Mouse (Mus musculus): ENCODE measurements around the gene Frmpd3. TPM values are rescaled to one million over a fixed set of nuclear protein-coding genes. Genes with fewer than 3 reads are reported as not detected.
"Not testable (repeated sequence)": the region's sequence is repeated elsewhere in the genome, so short reads cannot be mapped to it uniquely, and the experiment has no call there.

The Frmpd3 gene
- polyA plus RNA-seq (2015; fragmentation: Nextera tagmentation; extraction: Ambion mirVana): 0.10 TPM in 1 of 2 replicates, not detected in the other

GRCm38 (mm10) chrX:140341656-140342392 is at the start of gene Frmpd3:
TSS of gene Frmpd3 (plus strand) at chrX:140342263.
- Histone ChIP-seq H3K27ac (no peak within 1 kb of the TSS), H3K4me2 (peak within 1 kb of the TSS; percentile 69), H3K4me1 (no peaks in the 10 kb centered on the region), H3K4me3 (replicated peaks) (peak within 1 kb of the TSS; percentile 36), H3K9me3 (no peaks in the 10 kb centered on the region), H3K36me3 (no peaks in the 10 kb centered on the region), H3K9ac (no peak within 1 kb of the TSS), H3K27me3 (replicated peaks) (peaks cover 24% of the 10 kb centered on the region)
- 15% methylated on average over 22 of the region's 24 CpGs for WGBS
- ATAC-seq (ENCODE audit: insufficient read depth, low FRiP score, low read depth): peak; percentile 35; the same call in 1 of the 2 replicates

- Histone ChIP-seq H3K36me3 (no peaks in the 10 kb centered on the region), H3K4me3 (replicated peaks) (no peak overlapping the region), H3K4me2 (no peak overlapping the region), H3K27ac (no peak overlapping the region), H3K9me3 (no peaks in the 10 kb centered on the region), H3K9ac (no peak overlapping the region), H3K4me1 (no peaks in the 10 kb centered on the region), H3K27me3 (replicated peaks) (peaks cover 6% of the 10 kb centered on the region; the same call in 1 of the 2 replicates)
- WGBS: 49% methylated on average over 4 of the region's 4 CpGs
- no peak for ATAC-seq (ENCODE audit: insufficient read depth, low FRiP score, low read depth)
These were observed 38.3 kb upstream of the Frmpd3 start for GRCm38 (mm10) chrX:140303731-140304130.

- peaks cover 6% of the 10 kb centered on the region; the same call in 1 of the 2 replicates for H3K27me3 ChIP-seq (replicated peaks)
- no peak for ATAC-seq (ENCODE audit: insufficient read depth, low FRiP score, low read depth)
- H3K4me1 ChIP-seq: no peaks in the 10 kb centered on the region
- 60% methylated on average over 7 of the region's 7 CpGs for whole genome bisulfite sequencing
- no peak overlapping the region for H3K4me2 ChIP-seq
- H3K36me3 ChIP-seq: no peaks in the 10 kb centered on the region
- H3K27ac ChIP-seq: no peak overlapping the region
- no peak overlapping the region for H3K4me3 ChIP-seq (replicated peaks)
- no peak overlapping the region for H3K9ac ChIP-seq
- no peaks in the 10 kb centered on the region for H3K9me3 ChIP-seq
These were observed 36.4 kb upstream of the Frmpd3 start for GRCm38 (mm10) chrX:140305652-140306051.

- no peaks in the 10 kb centered on the region for H3K4me1 ChIP-seq
- H3K4me2 ChIP-seq: no peak overlapping the region
- no peak overlapping the region for H3K4me3 ChIP-seq (replicated peaks)
- no peak for ATAC-seq (ENCODE audit: insufficient read depth, low FRiP score, low read depth)
- no peak overlapping the region for H3K27ac ChIP-seq
- no peaks in the 10 kb centered on the region for H3K9me3 ChIP-seq
- 67% methylated on average over 4 of the region's 4 CpGs for whole genome bisulfite sequencing
- H3K9ac ChIP-seq: no peak overlapping the region
- no peaks in the 10 kb centered on the region for H3K27me3 ChIP-seq (replicated peaks)
- H3K36me3 ChIP-seq: no peaks in the 10 kb centered on the region
These were observed 24.1 kb upstream of the Frmpd3 start for GRCm38 (mm10) chrX:140317931-140318330.

GRCm38 (mm10) chrX:140319131-140319530 is 22.9 kb upstream of the Frmpd3 start:
- no peaks in the 10 kb centered on the region for H3K9me3 ChIP-seq
- H3K4me1 ChIP-seq: no peaks in the 10 kb centered on the region
- no peak overlapping the region for H3K4me2 ChIP-seq
- no peaks in the 10 kb centered on the region for H3K27me3 ChIP-seq (replicated peaks)
- H3K4me3 ChIP-seq (replicated peaks): no peak overlapping the region
- WGBS: 88% methylated on average over 6 of the region's 6 CpGs
- no peak overlapping the region for H3K27ac ChIP-seq
- ATAC-seq (ENCODE audit: insufficient read depth, low FRiP score, low read depth): no peak
- no peaks in the 10 kb centered on the region for H3K36me3 ChIP-seq
- no peak overlapping the region for H3K9ac ChIP-seq

- H3K4me1 ChIP-seq; H3K9me3 ChIP-seq; H3K4me2 ChIP-seq; ATAC-seq (ENCODE audit: insufficient read depth, low FRiP score, low read depth); H3K4me3 ChIP-seq (replicated peaks); H3K9ac ChIP-seq; H3K27me3 ChIP-seq (replicated peaks); H3K27ac ChIP-seq; H3K36me3 ChIP-seq: not testable (repeated sequence)
- WGBS: 86% methylated on average over 1 of the region's 1 CpGs
These were observed 21.4 kb upstream of the Frmpd3 start for GRCm38 (mm10) chrX:140320671-140321070.

- peak overlapping the region; percentile 36 for H3K4me3 ChIP-seq (replicated peaks)
- WGBS: 28% methylated on average over 24 of the region's 25 CpGs
- peak overlapping the region; percentile 69 for H3K4me2 ChIP-seq
- no peak for ATAC-seq (ENCODE audit: insufficient read depth, low FRiP score, low read depth)
- no peaks in the 10 kb centered on the region for H3K4me1 ChIP-seq
- no peaks in the 10 kb centered on the region for H3K9me3 ChIP-seq
- H3K27ac ChIP-seq: no peak overlapping the region
- H3K27me3 ChIP-seq (replicated peaks): peaks cover 27% of the 10 kb centered on the region
- no peaks in the 10 kb centered on the region for H3K36me3 ChIP-seq
- H3K9ac ChIP-seq: no peak overlapping the region
These were observed 515 bp downstream of the Frmpd3 start for GRCm38 (mm10) chrX:140342393-140343163.

- Histone ChIP-seq H3K4me3 (replicated peaks) (no peak overlapping the region), H3K27ac (no peak overlapping the region), H3K4me2 (no peak overlapping the region), H3K9ac (no peak overlapping the region), H3K36me3 (no peaks in the 10 kb centered on the region), H3K9me3 (no peaks in the 10 kb centered on the region), H3K27me3 (replicated peaks) (no peaks in the 10 kb centered on the region; the same call in 1 of the 2 replicates), H3K4me1 (no peaks in the 10 kb centered on the region)
- ATAC-seq (ENCODE audit: insufficient read depth, low FRiP score, low read depth): no peak
- 30% methylated on average over 4 of the region's 4 CpGs for WGBS
These were observed 33.6 kb downstream of the Frmpd3 start for GRCm38 (mm10) chrX:140375628-140376027.

GRCm38 (mm10) chrX:140399986-140400385 is 57.9 kb downstream of the Frmpd3 start:
- H3K9ac ChIP-seq: no peak overlapping the region
- H3K9me3 ChIP-seq: no peaks in the 10 kb centered on the region
- no peaks in the 10 kb centered on the region for H3K36me3 ChIP-seq
- H3K4me2 ChIP-seq: no peak overlapping the region
- H3K27me3 ChIP-seq (replicated peaks): 0 out of 2 replicates have a peak, but pooled peaks cover 3% of the 10 kb centered on the region
- no peak overlapping the region for H3K27ac ChIP-seq
- H3K4me3 ChIP-seq (replicated peaks): no peak overlapping the region
- no peak for ATAC-seq (ENCODE audit: insufficient read depth, low FRiP score, low read depth)
- H3K4me1 ChIP-seq: no peaks in the 10 kb centered on the region
- WGBS: 60% methylated on average over 3 of the region's 3 CpGs

- Histone ChIP-seq H3K9me3 (no peaks in the 10 kb centered on the region), H3K27me3 (replicated peaks) (0 out of 2 replicates have a peak, but pooled peaks cover 3% of the 10 kb centered on the region)
- no peak for ATAC-seq (ENCODE audit: insufficient read depth, low FRiP score, low read depth)
These were observed 60.8 kb downstream of the Frmpd3 start for GRCm38 (mm10) chrX:140402904-140403303.

GRCm38 (mm10) chrX:140406079-140406478 is 64.0 kb downstream of the Frmpd3 start:
- Histone ChIP-seq H3K36me3 (no peaks in the 10 kb centered on the region), H3K4me2 (no peak overlapping the region), H3K9ac (no peak overlapping the region), H3K4me3 (replicated peaks) (no peak overlapping the region), H3K4me1 (no peaks in the 10 kb centered on the region), H3K9me3 (no peaks in the 10 kb centered on the region), H3K27me3 (replicated peaks) (no peaks in the 10 kb centered on the region), H3K27ac (no peak overlapping the region)
- ATAC-seq (ENCODE audit: insufficient read depth, low FRiP score, low read depth): peak; percentile 63; the same call in 1 of the 2 replicates
- WGBS: 32% methylated on average over 3 of the region's 4 CpGs

More at GRCm38 (mm10) chrX:140402904-140403303, 60.8 kb downstream of the Frmpd3 start:
- no peaks in the 10 kb centered on the region for H3K36me3 ChIP-seq
- no peaks in the 10 kb centered on the region for H3K4me1 ChIP-seq
- no peak overlapping the region for H3K27ac ChIP-seq
- no peak overlapping the region for H3K9ac ChIP-seq
- no peak overlapping the region for H3K4me2 ChIP-seq
- WGBS: 54% methylated on average over 4 of the region's 4 CpGs
- no peak overlapping the region for H3K4me3 ChIP-seq (replicated peaks)

- H3K9me3 ChIP-seq: no peaks in the 10 kb centered on the region
- H3K27ac ChIP-seq: no peak overlapping the region
- 0 out of 2 replicates have a peak, but pooled peaks have one; percentile 56 for ATAC-seq (ENCODE audit: insufficient read depth, low FRiP score, low read depth)
- H3K4me3 ChIP-seq (replicated peaks): no peak overlapping the region
- no peaks in the 10 kb centered on the region for H3K36me3 ChIP-seq
- H3K27me3 ChIP-seq (replicated peaks): no peaks in the 10 kb centered on the region
- no peak overlapping the region for H3K9ac ChIP-seq
- H3K4me2 ChIP-seq: no peak overlapping the region
- no peaks in the 10 kb centered on the region for H3K4me1 ChIP-seq
These were observed 64.4 kb downstream of the Frmpd3 start for GRCm38 (mm10) chrX:140406501-140406900.
